Mouse (Mus musculus) liver, embryonic 16.5 days (tissue): Measurements from ENCODE around the gene Bsn. TPM values are rescaled to one million over a fixed set of nuclear protein-coding genes. Genes with fewer than 3 reads are reported as not detected.

Source experiments
- ATAC-seq: fragments of 200-750 bp; cut with Nextera tagmentation; 2 replicates; pipeline ENCODE4 v1.8.0; 2017; ENCODE audit warnings: low read depth, mild to moderate bottlenecking, moderate number of reproducible peaks, moderate library complexity
- H3K27ac ChIP-seq: fragments of 300-500 bp; sonication (generic); 2 replicates; pipeline ENCODE4 v1.5.1; 2014; ENCODE audit warnings: mild to moderate bottlenecking, low read length
- H3K27me3 ChIP-seq: fragments of 300-500 bp; sonication (generic); 2 replicates; pipeline ENCODE4 v1.6.1; 2014; ENCODE audit warnings: low read depth, low read length, mixed read lengths; ENCODE audit not compliant: control insufficient read depth, insufficient read depth
- H3K36me3 ChIP-seq: fragments of 300-500 bp; sonication (generic); 2 replicates; pipeline ENCODE4 v1.6.1; 2014; ENCODE audit warnings: mild to moderate bottlenecking; ENCODE audit not compliant: control insufficient read depth, insufficient read depth
- H3K4me1 ChIP-seq: fragments of 300-500 bp; sonication (generic); 2 replicates; pipeline ENCODE4 v1.6.1; 2014; ENCODE audit warnings: low read depth, low read length, mixed read lengths; ENCODE audit not compliant: control insufficient read depth
- H3K4me2 ChIP-seq: fragments of 300-500 bp; sonication (generic); 2 replicates; pipeline ENCODE4 v1.6.1; 2014; ENCODE audit warnings: low read depth, low read length, mixed read lengths
- H3K4me3 ChIP-seq: fragments of 300-500 bp; sonication (generic); 2 replicates; pipeline ENCODE4 v1.5.1; 2014; ENCODE audit warnings: low read depth, mild to moderate bottlenecking, low read length
- H3K9ac ChIP-seq: fragments of 300-500 bp; sonication (generic); 2 replicates; pipeline ENCODE4 v1.6.1; 2014; ENCODE audit warnings: low read depth, low read length
- H3K9me3 ChIP-seq: fragments of 300-500 bp; sonication (generic); replicated peaks from 2 replicates; pipeline ENCODE4 v1.6.1; 2016; ENCODE audit warnings: low read length; ENCODE audit not compliant: control insufficient read depth
- WGBS: fragments of 180-500 bp; shearing (Covaris S2); extraction: QIAGEN DNeasy Blood & Tissue Kit; methylation state at CpG from one replicate; pipeline ENCODE4 v1.1.7; 2014; ENCODE audit not compliant: insufficient replicate concordance; 5-methylcytosine and 5-hydroxymethylcytosine counted together
- polyA plus RNA-seq: library from polyadenylated mRNA; unstranded; fragments of >200 nt; fragmentation: Nextera tagmentation; extraction: Ambion mirVana; gene quantifications from 2 replicates; pipeline ENCODE4 v1.2.1, GENCODE M21; 2015

The Bsn gene
- polyA plus RNA-seq, 1 experiment from 2014 or later: 1.2 TPM

DNA sequence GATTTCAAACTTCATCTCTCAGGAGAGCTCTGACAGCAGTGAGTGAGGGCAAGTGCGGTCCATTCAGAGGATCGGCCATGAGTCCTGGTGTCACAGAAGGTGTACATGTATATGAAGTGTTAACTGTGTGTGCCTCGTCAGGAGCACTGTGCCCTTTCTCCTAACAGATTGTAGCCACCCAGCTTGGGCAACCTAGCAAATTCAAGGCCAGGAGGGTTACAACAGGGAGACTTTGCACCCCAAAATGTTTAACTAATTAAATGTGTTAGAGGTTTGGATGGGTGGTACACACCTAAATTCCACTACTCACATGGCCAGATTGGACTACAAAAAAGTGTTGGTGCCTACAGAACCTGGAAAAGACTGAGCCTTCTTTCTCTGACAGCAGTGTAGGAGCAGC, 31.4 kb upstream of the Bsn start:
- Histone ChIP-seq H3K27me3 (no peaks in the 10 kb centered on the region), H3K4me1 (peaks cover 4% of the 10 kb centered on the region), H3K4me3 (no peak overlapping the region), H3K9ac (no peak overlapping the region), H3K36me3 (no peaks in the 10 kb centered on the region), H3K27ac (no peak overlapping the region), H3K9me3 (no peaks in the 10 kb centered on the region), H3K4me2 (no peak overlapping the region)
- WGBS: 73% methylated on average over 3 of the region's 3 CpGs
- peak; percentile 35; the same call in 1 of the 2 replicates for ATAC-seq

DNA sequence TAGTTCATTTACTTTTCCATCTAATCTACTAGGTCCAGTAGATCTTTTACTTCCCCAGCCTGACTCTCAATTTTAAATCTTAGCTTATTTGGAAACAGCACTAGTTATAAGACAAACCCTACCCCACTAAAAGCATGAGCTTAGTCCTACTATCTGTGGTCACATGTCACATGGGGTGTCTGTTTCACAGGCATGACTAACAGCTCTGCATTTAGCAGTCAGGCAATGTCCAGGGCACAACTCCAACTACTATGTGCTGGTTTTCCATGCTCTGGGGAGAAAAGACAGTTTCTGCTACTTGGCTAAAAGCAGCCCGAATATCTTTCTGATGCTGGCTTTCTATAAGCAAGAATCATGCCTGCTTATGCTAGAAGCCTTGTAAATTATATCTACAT, 30.2 kb upstream of the Bsn start:
- Histone ChIP-seq H3K4me2 (no peak overlapping the region), H3K4me3 (no peak overlapping the region), H3K36me3 (no peaks in the 10 kb centered on the region), H3K9ac (no peak overlapping the region), H3K4me1 (peaks cover 4% of the 10 kb centered on the region), H3K27ac (no peak overlapping the region), H3K27me3 (no peaks in the 10 kb centered on the region), H3K9me3 (no peaks in the 10 kb centered on the region)
- 67% methylated on average over 1 of the region's 1 CpGs for WGBS
- ATAC-seq: no peak

DNA sequence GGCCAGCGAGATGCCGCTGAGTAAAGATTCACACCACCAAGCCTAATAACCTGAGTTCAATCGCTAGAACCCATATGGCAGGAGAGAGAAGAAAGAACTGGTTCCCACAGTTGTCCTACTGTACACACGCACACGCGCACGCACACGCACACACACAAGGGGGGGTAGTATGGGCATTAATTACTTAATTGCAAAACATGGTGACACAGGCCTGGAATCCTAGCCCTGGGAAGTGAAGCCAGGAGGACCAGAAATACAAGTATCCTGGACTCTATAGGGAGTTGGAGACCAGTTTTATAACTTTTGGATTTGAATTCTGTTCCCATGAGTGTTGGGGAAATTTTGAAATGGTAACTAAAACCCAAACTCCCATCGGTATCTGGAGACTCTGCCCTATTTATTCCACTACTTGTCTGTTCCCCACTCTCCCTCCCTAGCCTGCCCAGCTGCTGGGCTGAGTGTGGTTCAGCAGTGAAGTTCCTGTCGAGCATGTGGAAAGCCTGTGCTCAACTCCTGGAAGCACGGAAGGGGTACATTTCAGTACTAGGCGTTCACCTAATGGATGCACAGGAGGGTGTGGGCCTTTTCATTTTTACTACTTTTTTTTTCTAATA, 29.7 kb upstream of the Bsn start:
- Histone ChIP-seq H3K9ac (no peak overlapping the region), H3K27me3 (no peaks in the 10 kb centered on the region), H3K4me3 (no peak overlapping the region), H3K36me3 (no peaks in the 10 kb centered on the region), H3K4me2 (no peak overlapping the region), H3K9me3 (no peaks in the 10 kb centered on the region), H3K27ac (no peak overlapping the region), H3K4me1 (peaks cover 4% of the 10 kb centered on the region)
- no peak for ATAC-seq
- WGBS: 77% methylated on average over 12 of the region's 12 CpGs

DNA sequence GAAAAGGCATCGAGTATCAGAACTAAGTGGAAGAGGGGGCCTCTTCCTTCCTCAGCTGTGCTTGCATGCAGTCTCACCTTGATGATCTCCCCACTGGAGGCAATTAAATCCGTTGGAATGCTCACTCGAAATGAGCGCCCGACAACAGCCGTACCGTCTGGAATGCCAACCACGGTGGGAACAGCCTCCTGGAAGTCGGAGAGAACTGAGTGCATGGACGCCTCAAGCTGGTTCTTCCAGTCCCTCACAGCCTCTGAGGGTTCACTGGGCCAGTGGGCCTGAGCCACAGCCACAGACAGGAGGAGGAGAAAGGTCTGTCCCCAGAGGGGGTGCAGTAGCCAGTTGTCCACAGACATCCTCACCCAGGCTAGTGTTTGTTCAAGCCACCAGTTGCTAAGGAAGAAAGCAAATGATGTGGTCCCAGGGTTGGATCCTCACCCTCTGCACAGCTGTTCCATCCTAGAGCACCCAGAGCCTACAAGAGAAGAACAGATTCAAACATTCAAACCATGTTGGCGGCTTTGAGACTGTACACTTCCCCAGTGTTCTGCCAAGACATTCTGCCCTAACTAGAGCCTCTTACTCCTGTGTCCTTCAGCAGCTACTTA, 27.9 kb upstream of the Bsn start:
- Histone ChIP-seq H3K9me3 (no peaks in the 10 kb centered on the region), H3K4me3 (no peak overlapping the region), H3K27me3 (no peaks in the 10 kb centered on the region), H3K4me1 (peaks cover 4% of the 10 kb centered on the region), H3K36me3 (no peaks in the 10 kb centered on the region), H3K27ac (no peak overlapping the region), H3K9ac (no peak overlapping the region), H3K4me2 (no peak overlapping the region)
- ATAC-seq: no peak
- WGBS: 71% methylated on average over 11 of the region's 11 CpGs

- Histone ChIP-seq H3K27ac (no peak overlapping the region), H3K27me3 (no peaks in the 10 kb centered on the region), H3K9ac (no peak overlapping the region), H3K4me3 (no peak overlapping the region), H3K36me3 (no peaks in the 10 kb centered on the region), H3K9me3 (no peaks in the 10 kb centered on the region), H3K4me1 (peaks cover 4% of the 10 kb centered on the region), H3K4me2 (no peak overlapping the region)
- ATAC-seq: no peak
- WGBS: 76% methylated on average over 3 of the region's 3 CpGs
Observed at GRCm38 (mm10) chr9:108217406-108217805, 27.2 kb upstream of the Bsn start.

- H3K27me3 ChIP-seq: no peaks in the 10 kb centered on the region
- no peak overlapping the region for H3K4me2 ChIP-seq
- WGBS: 58% methylated on average over 7 of the region's 7 CpGs
- no peaks in the 10 kb centered on the region for H3K9me3 ChIP-seq
- H3K9ac ChIP-seq: no peak overlapping the region
- no peak for ATAC-seq
- H3K27ac ChIP-seq: no peak overlapping the region
- H3K4me1 ChIP-seq: no peaks in the 10 kb centered on the region
- no peak overlapping the region for H3K4me3 ChIP-seq
- H3K36me3 ChIP-seq: peaks cover 8% of the 10 kb centered on the region; the same call in 1 of the 2 replicates
Observed at GRCm38 (mm10) chr9:108213105-108213504, 22.9 kb upstream of the Bsn start.

GRCm38 (mm10) chr9:108212426-108212825, 22.2 kb upstream of the Bsn start:
- H3K4me1 ChIP-seq: no peaks in the 10 kb centered on the region
- ATAC-seq: no peak
- no peak overlapping the region for H3K27ac ChIP-seq
- 60% methylated on average over 2 of the region's 2 CpGs for WGBS
- no peaks in the 10 kb centered on the region for H3K27me3 ChIP-seq
- H3K9ac ChIP-seq: no peak overlapping the region
- peaks cover 9% of the 10 kb centered on the region; the same call in 1 of the 2 replicates for H3K36me3 ChIP-seq
- no peaks in the 10 kb centered on the region for H3K9me3 ChIP-seq
- H3K4me3 ChIP-seq: no peak overlapping the region
- no peak overlapping the region for H3K4me2 ChIP-seq

DNA sequence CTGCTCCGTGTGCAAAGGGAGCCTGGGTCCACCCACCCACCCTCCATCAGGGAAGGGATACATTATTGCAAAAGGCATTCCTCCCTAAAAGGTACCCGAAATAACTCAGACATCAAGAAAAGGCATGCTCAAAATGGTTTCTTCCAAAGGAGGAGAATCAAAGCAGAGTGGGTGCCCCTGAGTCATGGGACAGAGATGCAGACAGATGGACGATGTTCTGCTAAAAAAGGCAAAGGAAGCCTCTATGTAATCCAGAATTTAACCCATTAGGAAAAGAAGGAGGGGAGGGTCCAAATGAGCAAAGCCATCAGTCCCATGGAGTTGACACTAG, 15.4 kb upstream of the Bsn start:
- H3K9me3 ChIP-seq: no peaks in the 10 kb centered on the region
- H3K36me3 ChIP-seq: peaks cover 9% of the 10 kb centered on the region; the same call in 1 of the 2 replicates
- no peak overlapping the region for H3K9ac ChIP-seq
- H3K27ac ChIP-seq: no peak overlapping the region
- H3K27me3 ChIP-seq: no peaks in the 10 kb centered on the region
- ATAC-seq: no peak
- H3K4me1 ChIP-seq: peaks cover 5% of the 10 kb centered on the region
- H3K4me2 ChIP-seq: no peak overlapping the region
- WGBS: 60% methylated on average over 3 of the region's 3 CpGs
- no peak overlapping the region for H3K4me3 ChIP-seq

- no peak overlapping the region for H3K4me2 ChIP-seq
- peaks cover 8% of the 10 kb centered on the region for H3K4me1 ChIP-seq
- H3K4me3 ChIP-seq: no peak overlapping the region
- no peaks in the 10 kb centered on the region for H3K27me3 ChIP-seq
- peaks cover 9% of the 10 kb centered on the region; the same call in 1 of the 2 replicates for H3K36me3 ChIP-seq
- no peak overlapping the region for H3K9ac ChIP-seq
- WGBS: 75% methylated on average over 8 of the region's 8 CpGs
- no peaks in the 10 kb centered on the region for H3K9me3 ChIP-seq
- no peak overlapping the region for H3K27ac ChIP-seq
- no peak for ATAC-seq
Observed at GRCm38 (mm10) chr9:108204884-108205570, 14.8 kb upstream of the Bsn start.
